Mouse (Mus musculus) neutrophil, adult 5-6 weeks (primary cell): ENCODE results near the gene Trmt10b. TPM values are rescaled to one million over a fixed set of nuclear protein-coding genes. Genes with fewer than 3 reads are reported as not detected.

Experiments used
- ATAC-seq: fragments of 151-379, 151-347 bp; 2 replicates; pipeline ENCODE4 v1.8.0; 2017; ENCODE audit warnings: mild to moderate bottlenecking, moderate TSS enrichment; ENCODE audit not compliant: insufficient number of reproducible peaks, poor library complexity, low FRiP score, severe bottlenecking; ENCODE audit errors: extremely low read depth
- total RNA-seq: library from RNA; stranded (forward); fragments of 200-1000 nt; gene quantifications from 2 replicates; pipeline ENCODE4 v1.2.3, GENCODE M21; 2017

The Trmt10b gene
- 7.4 and 15.2 TPM in 2 replicates for total RNA-seq

- ATAC-seq: peak; percentile 98
Measured at GRCm38 (mm10) chr4:45296662-45297564, at the start of gene Trmt10b. TSS of gene Trmt10b (plus strand) at chr4:45297127.

GRCm38 (mm10) chr4:45251265-45251664, 45.7 kb upstream of the Trmt10b start:
- ATAC-seq: no peak

GRCm38 (mm10) chr4:45252861-45253262, 44.1 kb upstream of the Trmt10b start:
- ATAC-seq: no peak

GRCm38 (mm10) chr4:45253839-45254601, 42.9 kb upstream of the Trmt10b start:
- no peak for ATAC-seq

- ATAC-seq: no peak
Measured at GRCm38 (mm10) chr4:45259232-45259832, 37.6 kb upstream of the Trmt10b start.

GRCm38 (mm10) chr4:45261551-45261950, 35.4 kb upstream of the Trmt10b start:
- no peak for ATAC-seq

- no peak for ATAC-seq
Measured at GRCm38 (mm10) chr4:45267883-45268282, 29.0 kb upstream of the Trmt10b start.

GRCm38 (mm10) chr4:45271041-45271452, 25.9 kb upstream of the Trmt10b start:
- ATAC-seq: no peak

GRCm38 (mm10) chr4:45275770-45276169, 21.2 kb upstream of the Trmt10b start:
- ATAC-seq: no peak

GRCm38 (mm10) chr4:45279292-45279691, 17.6 kb upstream of the Trmt10b start:
- ATAC-seq: no peak

GRCm38 (mm10) chr4:45279981-45280548, 16.9 kb upstream of the Trmt10b start:
- ATAC-seq: peak; percentile 52; the same call in 1 of the 2 replicates

- no peak for ATAC-seq
Measured at GRCm38 (mm10) chr4:45286318-45286717, 10.6 kb upstream of the Trmt10b start.

- ATAC-seq: no peak
Measured at GRCm38 (mm10) chr4:45287906-45288305, 9.0 kb upstream of the Trmt10b start.

GRCm38 (mm10) chr4:45305536-45305935, 8.6 kb downstream of the Trmt10b start:
- no peak for ATAC-seq

- ATAC-seq: no peak
Measured at GRCm38 (mm10) chr4:45308046-45308445, 11.1 kb downstream of the Trmt10b start.

- ATAC-seq: no peak
Measured at GRCm38 (mm10) chr4:45308606-45309005, 11.7 kb downstream of the Trmt10b start.

GRCm38 (mm10) chr4:45311056-45311455, 14.1 kb downstream of the Trmt10b start:
- ATAC-seq: no peak

- peak; percentile 91 for ATAC-seq
Measured at GRCm38 (mm10) chr4:45320159-45320816, 23.4 kb downstream of the Trmt10b start.

GRCm38 (mm10) chr4:45331139-45331538, 34.2 kb downstream of the Trmt10b start:
- no peak for ATAC-seq
